Mouse (Mus musculus): ENCODE measurements around the gene Rfxap. TPM values are rescaled to one million over a fixed set of nuclear protein-coding genes. Genes with fewer than 3 reads are reported as not detected.

Gene Rfxap
- polyA plus RNA-seq (2017; shearing (Covaris generic)), result 1 to 10 TPM; 3.5 to 6.4 TPM

GRCm38 (mm10) chr3:54807666-54808217 is at the start of gene Rfxap:
Gene Rfxap, minus strand, starts transcription at chr3:54807791.
- ATAC-seq, result peak; percentile 84

DNA sequence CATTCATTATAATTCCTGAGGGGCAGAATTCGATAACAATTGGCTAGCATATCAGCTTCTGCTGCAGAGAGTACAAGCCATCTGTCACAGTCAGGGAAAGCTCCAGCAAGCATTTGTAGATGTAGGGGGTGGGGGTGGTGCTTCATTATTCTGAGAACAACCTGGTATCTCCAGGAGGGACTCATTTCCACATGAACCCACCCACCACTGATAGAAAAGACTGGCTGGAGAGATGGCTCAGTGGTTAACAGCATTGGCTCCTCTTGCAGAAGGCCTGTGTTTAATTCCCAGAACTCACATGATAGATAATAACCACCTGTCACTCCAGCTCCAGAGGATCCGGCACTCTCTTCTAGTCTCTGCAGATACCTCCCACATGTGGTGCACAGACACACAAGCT is 27.8 kb upstream of the Rfxap start:
- no peak for ATAC-seq

GRCm38 (mm10) chr3:54832491-54832890 is 24.9 kb upstream of the Rfxap start:
- ATAC-seq, result no peak

- ATAC-seq, result no peak
Measured at GRCm38 (mm10) chr3:54822526-54822925, 14.9 kb upstream of the Rfxap start.

GRCm38 (mm10) chr3:54815292-54815691 is 7.7 kb upstream of the Rfxap start:
- ATAC-seq, result peak; percentile 80

- no peak for ATAC-seq
Measured at GRCm38 (mm10) chr3:54814622-54815021, 7.0 kb upstream of the Rfxap start.

DNA sequence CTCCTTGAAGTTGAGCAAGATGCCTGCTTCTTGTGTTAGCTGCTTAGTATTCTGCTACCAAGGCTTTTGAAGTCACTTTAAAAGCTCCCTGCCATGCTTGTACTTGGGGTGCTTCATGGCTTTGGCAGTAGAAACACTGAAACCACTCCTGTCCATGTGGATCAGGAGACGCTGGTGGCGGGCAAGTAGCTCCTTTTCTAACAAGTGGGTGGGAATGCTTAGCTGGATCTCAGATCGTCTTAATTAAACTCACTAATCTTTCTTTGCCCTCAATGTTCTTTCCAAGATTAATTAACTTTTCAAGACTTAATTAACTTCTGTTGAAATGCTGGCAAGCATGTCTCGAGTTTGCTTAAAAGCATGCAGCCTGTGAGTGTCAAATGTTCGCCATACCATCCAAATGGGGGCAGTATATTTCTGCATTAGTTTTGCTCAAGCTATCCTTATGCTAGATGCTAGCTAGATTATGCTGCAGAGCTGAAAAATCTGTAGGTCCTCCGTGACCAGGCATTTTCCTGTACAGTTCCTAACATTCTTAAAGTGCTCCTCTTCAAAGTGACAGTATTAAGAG is 5.9 kb upstream of the Rfxap start:
- ATAC-seq, result no peak

GRCm38 (mm10) chr3:54811616-54812015 is 4.0 kb upstream of the Rfxap start:
- no peak for ATAC-seq

- no peak for ATAC-seq
Measured at GRCm38 (mm10) chr3:54809111-54809510, 1.5 kb upstream of the Rfxap start.

- peak; percentile 52 for ATAC-seq
Measured at GRCm38 (mm10) chr3:54807061-54807661, 430 bp downstream of the Rfxap start.

- no peak for ATAC-seq
Measured at GRCm38 (mm10) chr3:54803713-54804112, 3.9 kb downstream of the Rfxap start.

DNA sequence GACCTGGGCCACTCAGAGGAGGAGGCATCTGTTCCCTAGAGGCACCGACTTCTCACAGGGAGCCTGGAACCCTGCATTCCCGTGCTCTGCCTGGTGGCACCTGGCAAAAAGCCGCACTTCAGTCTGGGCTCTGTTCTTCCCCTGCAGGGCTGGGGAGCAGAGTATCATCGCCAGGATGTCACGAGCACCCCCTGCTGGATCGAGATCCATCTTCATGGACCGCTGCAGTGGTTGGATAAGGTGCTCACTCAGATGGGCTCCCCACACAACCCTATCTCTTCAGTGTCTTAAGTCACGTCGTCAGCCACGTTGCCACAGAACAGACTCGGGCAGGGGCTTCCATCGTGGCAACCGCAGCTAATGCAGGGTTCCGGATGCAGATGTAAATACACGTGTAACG is 10.4 kb downstream of the Rfxap start:
- ATAC-seq, result peak; percentile 73

DNA sequence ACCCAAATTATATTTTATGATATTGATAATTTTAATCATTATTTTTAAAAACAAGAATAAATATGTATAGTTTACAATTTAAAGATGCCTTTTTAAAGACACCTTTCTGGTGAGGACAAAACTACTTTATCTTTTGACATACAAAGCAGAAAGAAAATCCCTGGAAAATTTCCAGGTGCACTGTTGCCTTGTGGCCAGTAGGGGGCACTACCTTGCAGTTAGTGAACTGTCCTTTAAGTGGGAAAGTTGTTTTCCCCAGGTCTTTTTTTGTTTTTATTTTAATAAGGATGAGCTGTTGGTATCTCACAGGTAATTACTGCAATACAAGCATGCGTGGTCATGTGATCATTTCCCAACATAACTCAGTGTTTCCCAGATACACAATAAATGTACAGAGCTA is 11.8 kb downstream of the Rfxap start:
- ATAC-seq, result no peak

GRCm38 (mm10) chr3:54795379-54795778 is 12.2 kb downstream of the Rfxap start:
- ATAC-seq, result no peak

DNA sequence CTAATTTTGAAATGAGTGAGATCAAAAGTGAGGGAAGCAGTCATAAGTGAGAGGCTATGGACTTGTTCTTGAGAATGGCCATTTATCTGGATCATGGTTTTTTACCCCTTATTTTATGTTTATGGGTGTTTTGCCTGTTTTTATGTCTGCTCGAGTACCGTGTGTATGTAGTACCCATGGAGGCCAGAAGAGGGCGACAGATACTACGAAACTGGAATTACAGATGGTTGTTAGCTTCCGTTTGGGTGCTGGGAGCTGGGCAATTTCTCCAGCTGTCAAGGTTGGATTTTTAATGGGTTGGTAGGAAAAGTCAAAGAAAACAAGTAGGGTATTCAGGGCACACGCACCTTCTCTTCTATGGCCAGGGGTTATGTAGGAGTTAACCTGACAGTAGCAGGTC is 13.8 kb downstream of the Rfxap start:
- no peak for ATAC-seq

DNA sequence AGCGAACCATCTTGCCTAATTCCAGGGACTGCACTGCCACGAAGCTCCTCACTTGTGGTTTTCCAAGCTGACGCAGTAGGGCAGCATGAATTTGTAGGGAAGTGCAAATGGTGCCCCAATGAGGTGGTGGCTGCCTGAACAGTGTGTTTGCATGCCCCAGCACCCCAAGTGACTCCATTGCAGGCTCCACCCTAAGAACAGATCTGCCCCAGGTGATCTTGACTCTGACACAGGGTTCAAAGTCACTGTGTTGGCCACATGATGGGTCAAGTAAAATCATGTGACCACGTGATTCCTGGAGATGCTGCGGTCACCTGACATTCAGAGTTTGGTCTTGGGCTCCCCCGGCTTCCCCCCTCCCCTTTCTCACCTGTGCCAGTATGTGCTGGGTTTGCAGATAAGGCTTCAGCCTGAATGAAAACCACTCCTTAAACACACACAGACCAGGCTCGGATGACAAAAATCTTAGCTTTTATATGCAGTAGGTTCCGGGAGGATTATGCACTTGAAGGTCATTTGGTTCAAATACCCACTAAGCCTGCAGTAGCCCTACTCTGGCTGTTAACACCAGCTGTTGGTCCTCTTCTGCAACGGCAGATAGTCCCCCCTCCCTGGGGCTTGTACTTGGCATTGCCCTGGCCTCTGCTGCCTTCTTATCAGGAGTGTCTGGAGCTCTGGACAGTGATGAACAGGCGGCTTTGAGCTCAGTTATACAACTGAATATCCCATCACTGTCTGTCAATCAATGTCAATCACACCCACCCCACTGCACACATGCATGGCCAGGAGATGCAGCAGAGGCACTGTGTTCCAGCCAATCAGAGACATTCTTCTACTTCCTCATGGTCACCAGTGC is 15.5 kb downstream of the Rfxap start:
- ATAC-seq, result no peak

GRCm38 (mm10) chr3:54790601-54791000 is 17.0 kb downstream of the Rfxap start:
- no peak for ATAC-seq

DNA sequence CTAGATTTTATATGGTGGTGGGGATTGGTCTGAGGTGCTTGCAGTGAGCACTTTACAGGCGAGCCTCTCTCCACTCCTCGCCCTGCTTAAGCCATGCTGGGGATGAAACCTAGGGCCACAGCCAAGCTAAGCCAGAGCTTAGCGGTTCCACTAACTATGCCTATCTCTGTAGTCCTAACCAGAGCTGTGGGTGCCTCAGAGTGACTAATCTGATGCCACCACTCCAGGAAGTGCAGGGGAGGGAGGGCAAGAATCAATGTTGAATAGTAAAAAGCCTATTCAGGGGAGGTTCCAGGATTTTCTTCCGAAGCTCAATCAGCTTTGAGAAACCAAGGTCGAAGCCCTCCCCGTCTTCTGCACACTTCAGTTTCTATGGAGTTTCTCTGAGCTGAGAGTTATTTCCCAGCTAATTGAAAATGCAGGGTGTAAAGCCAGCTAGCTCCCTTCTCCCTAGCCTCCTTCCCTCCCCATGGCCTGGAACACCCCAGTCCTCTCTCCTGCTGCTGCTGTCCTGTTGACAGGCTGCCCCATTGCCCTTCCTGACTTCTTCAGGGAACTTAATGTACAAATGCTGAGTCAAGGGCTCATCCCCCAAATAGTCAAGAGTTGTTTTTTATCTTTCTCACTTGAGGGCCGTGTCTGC is 31.5 kb downstream of the Rfxap start:
- ATAC-seq, result no peak

GRCm38 (mm10) chr3:54773613-54774012 is 34.0 kb downstream of the Rfxap start:
- ATAC-seq, result no peak

GRCm38 (mm10) chr3:54769349-54770275 is 38.0 kb downstream of the Rfxap start:
- no peak for ATAC-seq

GRCm38 (mm10) chr3:54768592-54768991 is 39.0 kb downstream of the Rfxap start:
- ATAC-seq, result no peak

DNA sequence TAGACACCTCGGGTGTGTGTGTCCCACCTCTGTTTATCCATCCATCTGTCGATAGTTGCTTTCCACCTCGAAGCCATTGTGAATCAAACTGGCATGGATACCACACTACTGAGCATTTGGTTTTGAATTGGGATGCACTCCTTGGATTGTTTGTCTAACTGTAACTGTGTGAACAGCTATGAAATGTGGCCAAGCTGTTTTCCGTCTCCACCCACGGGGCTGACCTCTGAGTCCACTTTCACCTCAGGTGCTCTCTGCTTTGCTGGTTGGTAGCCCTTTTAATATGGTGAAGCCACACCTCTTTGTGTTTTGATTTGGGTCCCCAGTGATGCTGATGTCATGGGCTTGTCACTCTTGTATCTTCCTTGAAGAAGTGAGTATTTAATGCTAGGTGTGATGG is 40.8 kb downstream of the Rfxap start:
- ATAC-seq, result no peak
